Mouse (Mus musculus) c-Kit-negative CD71-positive TER-119-positive erythroid progenitor cells, embryonic 14.5 days (primary cell): ENCODE data around the gene F2rl1.
A peak's percentile ranks its signal among the peaks of the same experiment; 100 is the strongest.

Source experiments
- DNase-seq: peaks from one replicate; pipeline ENCODE4 v3.0.0-alpha.2; 2013; ENCODE audit warnings: low read depth, low spot score

Gene F2rl1

GRCm38 (mm10) chr13:95524674-95525491 is at the start of gene F2rl1:
Gene F2rl1 (minus strand): TSS chr13:95525227.
- no peak for DNase-seq

GRCm38 (mm10) chr13:95570877-95571276 is 45.9 kb upstream of the F2rl1 start:
- DNase-seq, result no peak

GRCm38 (mm10) chr13:95569326-95569725 is 44.3 kb upstream of the F2rl1 start:
- DNase-seq, result no peak

GRCm38 (mm10) chr13:95568336-95568735 is 43.3 kb upstream of the F2rl1 start:
- no peak for DNase-seq

- DNase-seq, result no peak
Observed at GRCm38 (mm10) chr13:95566841-95567551, 42.0 kb upstream of the F2rl1 start.

- peak; percentile 60 for DNase-seq
Observed at GRCm38 (mm10) chr13:95563693-95564092, 38.7 kb upstream of the F2rl1 start.

- no peak for DNase-seq
Observed at GRCm38 (mm10) chr13:95563066-95563610, 38.1 kb upstream of the F2rl1 start.

GRCm38 (mm10) chr13:95557326-95557725 is 32.3 kb upstream of the F2rl1 start:
- no peak for DNase-seq

GRCm38 (mm10) chr13:95553885-95554492 is 29.0 kb upstream of the F2rl1 start:
- DNase-seq, result no peak

- DNase-seq, result no peak
Observed at GRCm38 (mm10) chr13:95550636-95551370, 25.8 kb upstream of the F2rl1 start.

- DNase-seq, result no peak
Observed at GRCm38 (mm10) chr13:95549421-95549820, 24.4 kb upstream of the F2rl1 start.

- DNase-seq, result no peak
Observed at GRCm38 (mm10) chr13:95548856-95549255, 23.8 kb upstream of the F2rl1 start.

GRCm38 (mm10) chr13:95548291-95548789 is 23.3 kb upstream of the F2rl1 start:
- no peak for DNase-seq

- no peak for DNase-seq
Observed at GRCm38 (mm10) chr13:95547090-95547611, 22.1 kb upstream of the F2rl1 start.

- no peak for DNase-seq
Observed at GRCm38 (mm10) chr13:95546251-95546650, 21.2 kb upstream of the F2rl1 start.

GRCm38 (mm10) chr13:95545729-95546186 is 20.7 kb upstream of the F2rl1 start:
- no peak for DNase-seq

- DNase-seq, result no peak
Observed at GRCm38 (mm10) chr13:95538021-95538420, 13.0 kb upstream of the F2rl1 start.

- no peak for DNase-seq
Observed at GRCm38 (mm10) chr13:95536117-95536493, 11.1 kb upstream of the F2rl1 start.

GRCm38 (mm10) chr13:95535461-95536116 is 10.6 kb upstream of the F2rl1 start:
- peak; percentile 31 for DNase-seq

- DNase-seq, result no peak
Observed at GRCm38 (mm10) chr13:95535026-95535425, 10.0 kb upstream of the F2rl1 start.
